Mouse (Mus musculus) neural tube, embryonic 11.5 days (tissue): ENCODE results near the gene Arid2. TPM values are rescaled to one million over a fixed set of nuclear protein-coding genes. Genes with fewer than 3 reads are reported as not detected.

ENCODE experiments used
- ATAC-seq: fragments of 200-750 bp; cut with Nextera tagmentation; 2 replicates; pipeline ENCODE4 v1.8.0; 2017; ENCODE audit warnings: moderate number of reproducible peaks, mild to moderate bottlenecking, moderate TSS enrichment, moderate library complexity; ENCODE audit not compliant: insufficient read depth, low FRiP score, low TSS enrichment
- DNase-seq: peaks from one replicate; pipeline ENCODE4 v3.0.0-alpha.2; 2015; ENCODE audit warnings: low spot score
- H3K27ac ChIP-seq: fragments of 300-500 bp; sonication (generic); 2 replicates; pipeline ENCODE4 v1.5.1; 2014; ENCODE audit warnings: low read depth, mild to moderate bottlenecking, low read length
- H3K27me3 ChIP-seq: fragments of 300-500 bp; sonication (generic); 2 replicates; pipeline ENCODE4 v1.6.1; 2014; ENCODE audit warnings: mild to moderate bottlenecking, low read length, mixed read lengths; ENCODE audit not compliant: control insufficient read depth, insufficient read depth
- H3K36me3 ChIP-seq: fragments of 300-500 bp; sonication (generic); 2 replicates; pipeline ENCODE4 v1.6.1; 2014; ENCODE audit warnings: mild to moderate bottlenecking, low read length, moderate library complexity, mixed read lengths; ENCODE audit not compliant: control insufficient read depth, insufficient read depth
- H3K4me1 ChIP-seq: fragments of 300-500 bp; sonication (generic); 2 replicates; pipeline ENCODE4 v1.6.1; 2014; ENCODE audit warnings: low read length, mixed read lengths; ENCODE audit not compliant: control insufficient read depth, insufficient read depth
- H3K4me2 ChIP-seq: fragments of 300-500 bp; sonication (generic); 2 replicates; pipeline ENCODE4 v1.6.1; 2014; ENCODE audit warnings: low read depth, mild to moderate bottlenecking, moderate library complexity
- H3K4me3 ChIP-seq: fragments of 300-500 bp; sonication (generic); 2 replicates; pipeline ENCODE4 v1.5.1; 2014; ENCODE audit warnings: low read depth, low read length
- H3K9ac ChIP-seq: fragments of 300-500 bp; sonication (generic); 2 replicates; pipeline ENCODE4 v1.6.1; 2014; ENCODE audit warnings: mild to moderate bottlenecking, low read length
- H3K9me3 ChIP-seq: fragments of 300-500 bp; sonication (generic); 2 replicates; pipeline ENCODE4 v1.6.1; 2016; ENCODE audit warnings: low read length; ENCODE audit not compliant: control insufficient read depth
- WGBS: fragments of 180-500 bp; shearing (Covaris S2); extraction: QIAGEN DNeasy Blood & Tissue Kit; methylation state at CpG from one replicate; pipeline ENCODE4 v1.1.7; 2014; 5-methylcytosine and 5-hydroxymethylcytosine counted together
- polyA plus RNA-seq: library from polyadenylated mRNA; unstranded; fragments of >200 nt; fragmentation: Nextera tagmentation; extraction: Ambion mirVana; gene quantifications from 2 replicates; pipeline ENCODE4 v1.2.1, GENCODE M21; 2014

Gene Arid2
- polyA plus RNA-seq, 1 experiment from 2014 or later, result 40.1 TPM

DNA sequence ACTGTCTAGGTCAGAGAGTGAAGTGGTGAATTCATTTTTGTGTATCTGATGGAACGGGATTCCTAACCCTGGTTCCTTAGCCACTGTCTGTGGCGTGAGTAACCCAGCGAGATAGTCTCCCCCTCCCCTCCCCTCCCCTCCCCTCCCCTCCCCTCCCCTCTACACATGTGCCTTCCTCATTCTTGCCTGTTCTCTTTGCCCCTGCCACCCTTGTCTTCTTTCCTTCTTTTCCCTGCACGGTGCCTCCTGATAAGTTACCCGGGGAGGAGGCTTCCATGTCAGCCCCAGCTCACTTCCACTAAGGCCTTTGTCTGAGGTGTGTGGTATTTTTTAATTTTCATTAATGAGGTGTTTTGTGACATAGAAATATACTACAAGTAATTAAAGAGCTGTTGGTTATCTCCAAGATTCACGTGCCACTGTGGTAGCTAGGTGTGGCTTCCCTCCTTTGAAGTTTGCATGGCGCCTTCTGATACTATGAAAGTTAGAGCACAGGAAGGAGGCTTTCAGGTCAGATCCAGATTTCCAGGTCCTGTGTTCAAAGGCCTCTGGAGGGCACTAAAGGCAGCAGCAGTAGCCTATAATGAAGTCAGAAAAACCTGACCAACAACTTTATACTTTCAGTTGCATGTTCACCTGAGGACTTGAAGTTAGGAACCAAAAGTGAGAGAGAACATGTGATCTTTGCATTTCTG is 57.4 kb downstream of the Arid2 start:
- H3K4me3 ChIP-seq, result no peak overlapping the region
- WGBS, result 60% methylated on average over 6 of the region's 7 CpGs

DNA sequence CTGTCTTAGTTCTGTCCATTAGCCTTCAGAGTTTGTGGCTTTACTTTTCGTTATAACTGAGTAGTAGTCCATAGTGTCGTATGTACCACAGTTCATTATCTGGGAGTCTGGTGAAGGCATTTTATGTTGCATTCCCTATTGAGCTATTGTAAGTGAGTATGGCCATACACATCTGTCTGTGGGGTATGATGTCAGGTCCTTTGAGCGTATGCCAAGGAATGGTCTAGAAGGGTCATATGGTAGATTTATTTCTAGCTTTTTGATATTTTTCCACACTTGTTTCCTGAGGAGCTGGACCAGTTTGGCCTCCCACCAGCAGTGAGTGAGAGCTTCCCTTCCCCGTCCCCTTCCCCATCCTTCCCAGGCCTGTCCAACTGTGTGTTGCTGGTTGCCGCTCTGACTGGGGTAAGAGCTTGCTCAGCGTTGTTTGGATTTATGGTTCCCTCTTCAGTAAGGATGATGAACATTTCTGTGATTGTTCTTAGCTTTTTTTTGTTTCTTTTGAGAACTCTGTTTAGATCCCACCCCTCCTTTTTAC is 58.1 kb downstream of the Arid2 start:
- Histone ChIP-seq H3K4me2 (no peak overlapping the region), H3K36me3 (no peaks in the 10 kb centered on the region), H3K4me1 (no peaks in the 10 kb centered on the region), H3K9ac (no peak overlapping the region), H3K4me3 (no peak overlapping the region), H3K9me3 (no peaks in the 10 kb centered on the region), H3K27ac (no peak overlapping the region), H3K27me3 (no peaks in the 10 kb centered on the region)
- no peak for DNase-seq
- WGBS, result 85% methylated on average over 6 of the region's 6 CpGs
- ATAC-seq, result no peak

More for the DNA sequence above, 57.4 kb downstream of the Arid2 start:
- Histone ChIP-seq H3K27me3 (no peaks in the 10 kb centered on the region), H3K9ac (no peak overlapping the region), H3K27ac (no peak overlapping the region), H3K9me3 (no peaks in the 10 kb centered on the region), H3K4me2 (no peak overlapping the region), H3K4me1 (no peaks in the 10 kb centered on the region), H3K36me3 (no peaks in the 10 kb centered on the region)
- no peak for DNase-seq
- ATAC-seq, result no peak

DNA sequence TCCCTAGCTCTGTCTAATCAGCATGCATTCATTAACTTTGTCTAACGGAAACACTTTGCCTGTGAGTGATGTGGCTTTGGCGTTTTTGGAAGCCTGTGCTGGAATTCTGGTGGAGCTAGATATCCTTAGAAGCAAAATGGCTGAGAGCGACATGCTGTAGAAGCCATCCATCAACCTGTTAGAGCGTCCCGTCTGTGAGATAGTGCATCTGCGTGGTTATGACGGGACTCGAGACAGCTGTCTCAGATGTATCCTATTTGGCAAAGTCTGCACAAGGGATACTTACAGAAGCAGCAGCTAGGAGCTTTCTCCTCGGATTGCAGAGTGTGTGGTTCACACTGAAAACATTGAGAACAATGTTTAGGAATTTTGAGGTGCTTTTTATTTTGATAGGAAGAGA is 64.1 kb downstream of the Arid2 start:
- Histone ChIP-seq H3K36me3 (peaks cover 9% of the 10 kb centered on the region; the same call in 1 of the 2 replicates), H3K4me1 (no peaks in the 10 kb centered on the region), H3K27ac (no peak overlapping the region), H3K9ac (no peak overlapping the region), H3K27me3 (no peaks in the 10 kb centered on the region), H3K4me3 (no peak overlapping the region), H3K9me3 (no peaks in the 10 kb centered on the region), H3K4me2 (no peak overlapping the region)
- peak; percentile 4 for DNase-seq
- ATAC-seq, result no peak
- 94% methylated on average over 9 of the region's 9 CpGs for WGBS

DNA sequence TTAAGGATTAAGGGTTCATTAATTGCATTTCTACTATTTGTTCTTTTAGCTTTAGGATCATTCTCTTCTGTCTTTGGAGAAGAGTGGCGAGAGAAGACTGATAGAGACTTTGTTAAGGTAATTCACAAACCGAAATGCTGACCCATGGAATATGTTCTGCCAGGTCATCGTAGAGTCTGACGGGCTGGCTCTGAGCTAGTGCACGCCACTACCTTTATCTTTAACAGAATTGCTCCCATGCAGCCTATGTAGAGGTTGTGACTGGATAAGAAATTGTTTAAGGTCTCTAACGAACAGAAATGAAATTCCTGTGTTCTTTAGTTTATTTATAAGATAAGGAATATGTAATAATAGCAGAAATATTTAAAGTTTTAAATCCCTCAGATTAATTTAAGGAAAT is 71.6 kb downstream of the Arid2 start:
- no peaks in the 10 kb centered on the region for H3K9me3 ChIP-seq
- H3K9ac ChIP-seq, result no peak overlapping the region
- ATAC-seq (no peak), DNase-seq (peak; percentile 2)
- H3K4me1 ChIP-seq, result no peaks in the 10 kb centered on the region
- peaks cover 5% of the 10 kb centered on the region for H3K36me3 ChIP-seq
- no peak overlapping the region for H3K27ac ChIP-seq
- no peak overlapping the region for H3K4me2 ChIP-seq
- no peak overlapping the region for H3K4me3 ChIP-seq
- 93% methylated on average over 6 of the region's 6 CpGs for WGBS
- no peaks in the 10 kb centered on the region for H3K27me3 ChIP-seq

DNA sequence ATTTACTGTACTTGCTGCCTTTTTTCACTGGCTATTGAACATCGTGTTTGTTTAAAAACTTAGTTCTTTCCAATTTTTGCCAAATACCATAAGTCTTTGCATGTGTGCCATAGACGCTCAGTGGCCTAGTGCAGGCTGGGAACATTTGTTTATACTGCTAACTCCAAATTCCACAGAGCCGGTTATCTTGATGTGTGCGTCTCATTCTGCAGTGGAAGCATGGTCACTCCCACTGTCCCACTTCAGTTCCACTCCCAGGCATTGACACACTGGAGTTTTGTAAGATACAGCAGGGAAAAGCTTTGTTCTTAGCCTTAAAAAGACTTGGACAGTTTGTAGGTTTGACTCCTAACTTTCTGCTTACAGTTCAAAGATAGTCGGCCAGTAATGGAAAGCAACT is 73.3 kb downstream of the Arid2 start:
- no peaks in the 10 kb centered on the region for H3K27me3 ChIP-seq
- H3K9me3 ChIP-seq, result no peaks in the 10 kb centered on the region
- H3K4me1 ChIP-seq, result no peaks in the 10 kb centered on the region
- no peak overlapping the region for H3K4me3 ChIP-seq
- 95% methylated on average over 5 of the region's 5 CpGs for WGBS
- ATAC-seq (no peak), DNase-seq (no peak)
- H3K9ac ChIP-seq, result no peak overlapping the region
- peaks cover 5% of the 10 kb centered on the region for H3K36me3 ChIP-seq
- H3K27ac ChIP-seq, result no peak overlapping the region
- no peak overlapping the region for H3K4me2 ChIP-seq

DNA sequence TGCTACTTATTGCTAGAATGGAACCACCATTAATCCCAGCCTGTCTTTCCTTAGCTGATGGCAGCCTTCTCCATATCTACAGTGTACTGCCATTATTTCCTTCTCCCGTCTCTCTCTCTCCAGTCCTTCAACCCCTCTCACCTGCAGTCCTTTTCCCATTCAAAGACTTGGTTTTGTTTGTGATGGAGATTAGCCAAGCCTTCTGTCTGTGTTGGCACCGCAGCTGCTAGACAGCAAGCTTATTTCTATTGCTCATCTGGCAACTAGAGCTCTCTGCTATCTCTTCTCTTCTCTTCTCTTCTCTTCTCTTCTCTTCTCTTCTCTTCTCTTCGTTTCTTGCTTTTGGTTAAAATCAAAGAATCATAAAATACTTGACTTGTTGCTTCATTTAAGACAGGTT is 78.0 kb downstream of the Arid2 start:
- no peaks in the 10 kb centered on the region for H3K27me3 ChIP-seq
- WGBS, result 82% methylated on average over 3 of the region's 3 CpGs
- H3K4me3 ChIP-seq, result no peak overlapping the region
- ATAC-seq (no peak), DNase-seq (no peak)
- H3K4me1 ChIP-seq, result no peaks in the 10 kb centered on the region
- no peak overlapping the region for H3K9ac ChIP-seq
- H3K9me3 ChIP-seq, result no peaks in the 10 kb centered on the region
- peaks cover 11% of the 10 kb centered on the region; the same call in 1 of the 2 replicates for H3K36me3 ChIP-seq
- H3K27ac ChIP-seq, result no peak overlapping the region
- no peak overlapping the region for H3K4me2 ChIP-seq

DNA sequence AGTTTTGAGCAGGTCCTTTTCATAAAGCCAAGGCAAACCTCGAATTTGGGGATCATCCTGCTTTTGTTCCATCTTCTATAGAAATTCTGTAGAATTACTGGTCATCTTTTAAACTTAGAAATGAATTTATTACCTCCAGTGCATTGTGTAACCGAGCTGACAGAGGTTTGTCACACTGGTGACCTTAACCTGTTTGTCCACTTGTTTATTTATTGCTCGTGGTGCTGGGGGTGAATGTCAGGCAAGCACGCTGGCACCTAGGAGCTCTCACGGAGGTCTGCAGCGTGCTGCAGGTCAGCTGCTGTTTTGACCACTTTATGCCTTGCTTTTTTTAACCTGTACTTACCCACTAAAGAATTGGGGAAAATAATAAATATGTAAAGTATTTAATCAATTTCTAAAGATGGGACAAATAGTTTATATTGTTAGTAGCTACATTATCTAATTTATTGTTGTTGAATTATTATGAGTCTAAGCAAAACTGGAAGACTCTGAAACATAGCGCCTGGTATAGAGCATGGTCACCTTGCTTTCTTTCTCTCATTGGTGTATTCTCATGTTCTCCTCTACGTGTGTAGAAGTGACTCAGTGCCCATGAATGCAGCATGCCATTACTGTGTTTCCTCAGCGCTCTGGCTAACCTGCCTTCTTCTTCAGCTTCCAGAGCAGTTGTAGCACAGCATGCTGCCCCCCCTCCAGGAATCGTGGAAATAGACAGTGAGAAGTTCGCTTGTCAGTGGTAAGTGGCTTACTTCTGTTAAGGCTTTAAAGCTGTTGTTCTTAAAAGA is 79.1 kb downstream of the Arid2 start:
- Histone ChIP-seq H3K4me3 (no peak overlapping the region), H3K4me2 (no peak overlapping the region), H3K9ac (no peak overlapping the region), H3K36me3 (peaks cover 18% of the 10 kb centered on the region), H3K27ac (no peak overlapping the region), H3K4me1 (no peaks in the 10 kb centered on the region), H3K9me3 (no peaks in the 10 kb centered on the region), H3K27me3 (no peaks in the 10 kb centered on the region)
- DNase-seq (no peak), ATAC-seq (no peak)
- WGBS, result 87% methylated on average over 11 of the region's 11 CpGs

DNA sequence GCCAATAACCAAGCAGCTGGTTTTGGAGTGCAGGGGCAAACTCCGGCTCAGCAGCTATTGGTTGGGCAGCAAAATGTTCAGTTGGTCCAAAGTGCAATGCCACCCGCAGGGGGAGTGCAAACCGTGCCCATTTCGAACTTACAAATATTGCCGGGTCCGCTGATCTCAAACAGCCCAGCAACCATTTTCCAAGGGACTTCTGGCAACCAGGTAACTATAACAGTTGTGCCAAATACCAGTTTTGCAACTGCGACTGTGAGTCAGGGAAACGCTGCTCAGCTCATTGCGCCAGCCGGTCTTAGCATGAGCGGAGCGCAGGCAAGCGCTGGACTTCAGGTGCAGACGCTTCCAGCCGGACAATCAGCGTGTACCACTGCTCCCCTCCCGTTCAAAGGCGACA is 84.0 kb downstream of the Arid2 start:
- peaks cover 24% of the 10 kb centered on the region for H3K36me3 ChIP-seq
- no peak for ATAC-seq
- WGBS, result 97% methylated on average over 18 of the region's 18 CpGs

More for the DNA sequence above, 84.0 kb downstream of the Arid2 start:
- H3K9me3 ChIP-seq, result no peaks in the 10 kb centered on the region
- no peak overlapping the region for H3K4me2 ChIP-seq
- no peak for DNase-seq
- no peaks in the 10 kb centered on the region for H3K27me3 ChIP-seq
- no peak overlapping the region for H3K9ac ChIP-seq
- H3K4me3 ChIP-seq, result no peak overlapping the region
- H3K4me1 ChIP-seq, result no peaks in the 10 kb centered on the region
- H3K27ac ChIP-seq, result no peak overlapping the region
